Mouse (Mus musculus) heart, embryonic 16.5 days (tissue): ENCODE data around the gene Nt5e. TPM values are rescaled to one million over a fixed set of nuclear protein-coding genes. Genes with fewer than 3 reads are reported as not detected.

Experiments
- ATAC-seq: fragments of 200-750 bp; cut with Nextera tagmentation; replicated peaks from 2 replicates; pipeline ENCODE4 v1.8.0; 2017; ENCODE audit warnings: moderate number of reproducible peaks; ENCODE audit not compliant: insufficient read depth, low FRiP score; ENCODE audit errors: extremely low read depth
- H3K27ac ChIP-seq: fragments of 300-500 bp; sonication (generic); 2 replicates; pipeline ENCODE4 v1.5.1; 2014; ENCODE audit warnings: mild to moderate bottlenecking, low read length, control low read depth, moderate library complexity
- H3K27me3 ChIP-seq: fragments of 300-500 bp; sonication (generic); 2 replicates; pipeline ENCODE4 v1.6.1; 2014; ENCODE audit warnings: low read length, mixed read lengths; ENCODE audit not compliant: control insufficient read depth, insufficient read depth
- H3K36me3 ChIP-seq: fragments of 300-500 bp; sonication (generic); 2 replicates; pipeline ENCODE4 v1.6.1; 2014; ENCODE audit not compliant: control insufficient read depth, insufficient read depth
- H3K4me1 ChIP-seq: fragments of 300-500 bp; sonication (generic); 2 replicates; pipeline ENCODE4 v1.6.1; 2014; ENCODE audit warnings: low read length, mixed read lengths; ENCODE audit not compliant: control insufficient read depth, insufficient read depth
- H3K4me2 ChIP-seq: fragments of 300-500 bp; sonication (generic); 2 replicates; pipeline ENCODE4 v1.6.1; 2014; ENCODE audit warnings: low read depth, mild to moderate bottlenecking, control low read depth, low read length
- H3K4me3 ChIP-seq: fragments of 300-500 bp; sonication (generic); 2 replicates; pipeline ENCODE4 v1.5.1; 2014; ENCODE audit warnings: mild to moderate bottlenecking, control low read depth, low read length
- H3K9ac ChIP-seq: fragments of 300-500 bp; sonication (generic); 2 replicates; pipeline ENCODE4 v1.6.1; 2014; ENCODE audit warnings: low read length, control low read depth
- H3K9me3 ChIP-seq: fragments of 300-500 bp; sonication (generic); replicated peaks from 2 replicates; pipeline ENCODE4 v1.6.1; 2016; ENCODE audit warnings: low read length; ENCODE audit not compliant: control insufficient read depth
- WGBS: fragments of 180-500 bp; shearing (Covaris S2); extraction: QIAGEN DNeasy Blood & Tissue Kit; methylation state at CpG from one replicate; pipeline ENCODE4 v1.1.7; 2014; 5-methylcytosine and 5-hydroxymethylcytosine counted together
- polyA plus RNA-seq: library from polyadenylated mRNA; unstranded; fragments of >200 nt; fragmentation: Nextera tagmentation; extraction: Ambion mirVana; gene quantifications from 2 replicates; pipeline ENCODE4 v1.2.1, GENCODE M21; 2015

The Nt5e gene
- polyA plus RNA-seq, 1 experiment from 2014 or later = 5.8 TPM

DNA sequence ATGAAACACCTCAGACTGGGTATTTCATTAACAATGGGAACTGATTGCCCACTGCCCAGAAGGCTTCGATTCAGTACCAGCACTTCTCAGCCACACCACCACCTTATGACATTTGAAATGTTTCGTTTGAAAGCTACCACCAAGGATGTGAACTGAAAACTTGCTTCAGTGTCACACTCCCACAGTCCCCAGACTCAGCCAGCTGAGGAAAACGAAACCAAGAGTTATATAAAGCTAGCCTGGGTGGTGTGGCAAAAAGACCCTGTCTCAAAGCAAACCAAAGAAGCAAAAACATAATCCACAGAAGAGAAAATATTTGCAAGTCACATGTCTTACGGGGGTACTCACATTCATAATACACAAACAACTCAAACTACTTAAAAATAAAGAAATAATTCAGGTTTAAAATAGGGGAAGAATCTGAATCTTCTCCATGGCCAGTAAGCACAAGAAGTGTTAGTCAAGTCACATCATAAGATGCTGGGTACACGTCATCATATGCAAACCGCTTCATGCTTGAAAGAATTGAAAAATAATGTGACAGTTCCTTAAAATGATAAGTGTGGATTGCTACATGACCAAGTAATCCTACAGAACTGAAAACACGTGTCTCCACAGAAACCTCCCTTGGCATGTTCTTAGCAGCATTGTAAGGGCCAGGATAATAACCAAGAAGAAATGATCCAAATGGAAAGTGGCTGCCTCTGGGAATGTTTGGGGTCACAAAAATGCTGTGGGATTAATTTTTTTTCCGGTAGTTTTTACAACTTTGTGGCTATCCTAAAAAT is 28.9 kb upstream of the Nt5e start:
- Histone ChIP-seq H3K27me3 (no peaks in the 10 kb centered on the region), H3K4me3 (no peak overlapping the region), H3K36me3 (no peaks in the 10 kb centered on the region), H3K9me3 (no peaks in the 10 kb centered on the region), H3K4me1 (no peaks in the 10 kb centered on the region; the same call in 1 of the 2 replicates), H3K9ac (no peak overlapping the region), H3K27ac (no peak overlapping the region), H3K4me2 (no peak overlapping the region)
- 78% methylated on average over 8 of the region's 8 CpGs for WGBS
- no peak for ATAC-seq

DNA sequence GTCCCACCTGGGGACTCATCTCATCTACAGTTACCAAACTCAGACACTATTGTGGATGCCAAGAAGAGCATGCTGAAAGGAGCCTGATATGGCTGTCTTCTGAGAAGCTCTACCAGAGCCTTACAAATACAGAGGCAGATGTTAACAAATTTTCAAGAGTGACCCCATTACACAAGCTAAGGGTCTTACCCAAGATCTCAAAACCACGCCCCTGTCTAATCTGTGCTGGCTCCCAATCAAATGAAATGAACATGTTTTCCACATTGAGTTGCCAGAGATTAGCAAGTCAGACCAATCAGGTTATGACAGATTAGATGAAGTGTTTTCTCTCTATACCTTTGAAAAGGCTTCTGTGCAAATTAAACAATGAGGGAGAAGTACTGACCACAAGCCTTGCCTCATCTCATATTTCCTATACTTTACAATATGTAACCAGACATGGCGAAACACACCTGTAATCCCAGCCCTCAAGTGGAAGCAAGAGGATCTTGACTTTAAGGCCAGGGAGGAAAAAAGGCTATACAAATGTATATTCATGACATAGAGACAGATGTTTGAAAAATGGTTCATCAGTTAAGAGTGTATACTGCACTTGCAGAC is 19.9 kb upstream of the Nt5e start:
- Histone ChIP-seq H3K36me3 (no peaks in the 10 kb centered on the region), H3K27me3 (no peaks in the 10 kb centered on the region), H3K9ac (no peak overlapping the region), H3K9me3 (no peaks in the 10 kb centered on the region), H3K4me3 (no peak overlapping the region), H3K27ac (no peak overlapping the region), H3K4me2 (no peak overlapping the region), H3K4me1 (no peaks in the 10 kb centered on the region)
- ATAC-seq = no peak
- 77% methylated on average over 2 of the region's 2 CpGs for WGBS

DNA sequence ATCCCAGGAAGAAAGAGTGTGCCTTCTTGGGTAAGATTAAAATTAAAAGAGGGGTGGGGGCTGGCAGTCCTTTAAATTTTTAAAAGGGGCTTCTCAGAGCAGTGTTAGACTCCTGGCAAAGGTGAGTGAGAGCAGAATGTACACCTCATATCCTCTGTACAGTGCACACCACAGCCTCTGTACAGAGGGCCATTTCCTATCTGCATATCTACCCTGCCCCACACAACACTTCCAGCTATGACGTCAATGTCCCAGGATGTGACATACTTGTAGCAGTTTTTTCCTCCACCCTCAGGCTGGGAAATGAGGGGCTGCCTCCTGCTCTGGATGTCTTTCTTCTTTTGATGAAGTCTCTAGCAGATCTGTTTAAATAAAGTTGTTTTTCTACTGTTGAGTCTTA is 17.9 kb upstream of the Nt5e start:
- H3K27me3 ChIP-seq = no peaks in the 10 kb centered on the region
- H3K9me3 ChIP-seq = no peaks in the 10 kb centered on the region
- no peak overlapping the region for H3K4me3 ChIP-seq
- no peaks in the 10 kb centered on the region for H3K36me3 ChIP-seq
- WGBS = 10% methylated on average over 1 of the region's 1 CpGs
- no peak overlapping the region for H3K4me2 ChIP-seq
- no peak overlapping the region for H3K27ac ChIP-seq
- no peak for ATAC-seq
- no peaks in the 10 kb centered on the region for H3K4me1 ChIP-seq
- no peak overlapping the region for H3K9ac ChIP-seq

DNA sequence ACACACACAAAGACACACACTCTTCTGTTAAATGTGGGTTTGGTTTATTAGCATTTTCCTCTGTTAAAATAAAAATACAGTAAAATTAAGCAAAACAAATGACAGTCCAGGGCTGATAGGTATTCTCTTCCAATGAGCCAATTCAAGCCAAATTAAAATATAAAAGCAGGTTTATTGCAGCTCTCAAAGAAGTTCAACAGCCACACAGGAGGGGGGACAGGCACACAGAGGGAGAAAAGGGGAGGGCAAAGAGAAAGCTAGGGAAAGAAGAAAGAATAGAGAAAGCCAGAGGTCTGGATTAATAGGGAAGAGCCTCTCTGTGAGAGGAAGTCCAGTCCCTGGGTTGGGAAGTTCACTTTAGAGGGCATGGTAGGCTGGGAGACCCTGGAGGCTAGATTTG is 7.8 kb upstream of the Nt5e start:
- no peak overlapping the region for H3K4me2 ChIP-seq
- H3K4me3 ChIP-seq = no peak overlapping the region
- H3K4me1 ChIP-seq = no peaks in the 10 kb centered on the region
- H3K9me3 ChIP-seq = peaks cover 2% of the 10 kb centered on the region; the same call in 1 of the 2 replicates
- no peaks in the 10 kb centered on the region; the same call in 1 of the 2 replicates for H3K27me3 ChIP-seq
- H3K9ac ChIP-seq = no peak overlapping the region
- ATAC-seq = no peak
- H3K36me3 ChIP-seq = no peaks in the 10 kb centered on the region
- H3K27ac ChIP-seq = no peak overlapping the region

DNA sequence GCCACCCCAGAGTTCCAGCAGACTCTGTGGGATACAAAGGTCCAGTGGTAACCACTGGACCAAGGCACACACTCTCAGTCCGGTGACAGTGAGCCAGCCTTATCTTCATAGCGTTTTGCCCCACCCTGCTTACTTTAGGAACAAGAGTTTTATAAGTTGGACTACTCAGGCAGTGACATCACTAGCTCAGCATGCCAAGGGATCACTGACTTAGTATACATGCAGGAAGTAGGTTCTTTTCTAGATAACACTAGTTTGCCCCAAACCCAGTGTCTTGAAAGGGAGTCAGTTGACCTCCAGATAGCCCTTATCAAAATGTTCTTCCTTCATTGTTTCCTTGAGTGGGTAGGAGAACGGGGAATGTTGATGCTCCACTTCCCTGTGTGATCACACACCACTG is 2.4 kb upstream of the Nt5e start:
- no peak overlapping the region for H3K4me3 ChIP-seq
- H3K36me3 ChIP-seq = no peaks in the 10 kb centered on the region
- H3K9ac ChIP-seq = no peak overlapping the region
- peaks cover 9% of the 10 kb centered on the region for H3K4me1 ChIP-seq
- H3K27me3 ChIP-seq = no peaks in the 10 kb centered on the region
- ATAC-seq = no peak
- WGBS = 55% methylated on average over 3 of the region's 3 CpGs
- H3K27ac ChIP-seq = no peak overlapping the region
- H3K9me3 ChIP-seq = peaks cover 2% of the 10 kb centered on the region; the same call in 1 of the 2 replicates
- no peak overlapping the region for H3K4me2 ChIP-seq

DNA sequence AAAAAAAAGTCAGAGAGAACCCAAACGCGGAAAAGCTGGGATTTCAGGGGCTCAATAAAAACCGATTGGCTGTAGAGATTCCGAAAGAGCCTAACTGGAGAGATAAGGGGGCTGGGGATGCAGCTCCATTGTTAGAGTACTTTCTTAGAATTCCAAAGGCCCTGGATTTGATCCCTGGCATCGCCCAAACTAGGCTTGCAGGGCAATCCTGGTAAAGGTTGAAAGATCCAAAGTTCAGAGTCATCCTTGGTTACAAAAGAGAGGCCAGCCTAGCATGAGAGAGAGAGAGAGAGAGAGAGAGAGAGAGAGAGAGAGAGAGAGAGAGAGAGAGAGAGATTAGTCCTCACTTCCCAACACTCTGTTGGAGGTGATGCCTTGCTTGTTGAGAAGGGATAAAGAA is 1.7 kb downstream of the Nt5e start:
- 48% methylated on average over 5 of the region's 5 CpGs for WGBS
- peaks cover 2% of the 10 kb centered on the region; the same call in 1 of the 2 replicates for H3K9me3 ChIP-seq
- ATAC-seq = no peak
- H3K4me3 ChIP-seq = peak overlapping the region; percentile 65; the same call in 1 of the 2 replicates
- no peaks in the 10 kb centered on the region for H3K36me3 ChIP-seq
- H3K9ac ChIP-seq = no peak overlapping the region
- H3K27me3 ChIP-seq = no peaks in the 10 kb centered on the region
- H3K27ac ChIP-seq = no peak overlapping the region
- peaks cover 9% of the 10 kb centered on the region for H3K4me1 ChIP-seq
- H3K4me2 ChIP-seq = peak overlapping the region; percentile 80

DNA sequence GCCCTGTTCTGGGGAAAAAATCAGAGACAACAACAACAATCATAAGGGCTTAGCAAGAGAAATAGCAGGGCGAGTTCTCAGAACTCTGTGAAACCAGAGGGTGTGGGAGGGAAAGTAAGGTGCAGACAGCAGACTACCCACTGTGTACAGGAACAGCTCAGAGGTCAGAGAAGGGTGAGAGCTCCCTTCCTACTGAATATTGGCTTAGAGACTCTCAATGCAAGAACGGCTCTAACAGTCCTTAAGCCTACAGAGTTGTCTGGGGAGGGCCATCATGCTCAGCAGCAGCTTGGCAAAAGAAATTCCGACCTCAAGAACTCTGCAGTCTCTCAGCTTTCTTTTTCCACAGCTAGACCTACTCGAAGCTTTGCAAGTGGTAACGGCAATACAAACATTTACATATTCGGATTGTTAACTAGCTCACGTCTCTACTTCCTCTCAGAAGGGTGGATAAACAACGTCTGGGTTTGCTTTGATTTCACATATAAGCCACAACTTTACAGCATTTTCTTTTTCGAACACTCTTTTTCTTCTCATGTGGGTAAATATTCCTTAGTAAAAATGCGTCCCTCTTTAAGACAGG is 2.3 kb downstream of the Nt5e start:
- Histone ChIP-seq H3K9me3 (no peaks in the 10 kb centered on the region), H3K4me2 (peak overlapping the region; percentile 19), H3K36me3 (no peaks in the 10 kb centered on the region), H3K4me3 (peak overlapping the region; percentile 15; the same call in 1 of the 2 replicates), H3K27ac (no peak overlapping the region), H3K9ac (no peak overlapping the region), H3K4me1 (peaks cover 9% of the 10 kb centered on the region), H3K27me3 (no peaks in the 10 kb centered on the region)
- no peak for ATAC-seq
- WGBS = 44% methylated on average over 10 of the region's 10 CpGs

DNA sequence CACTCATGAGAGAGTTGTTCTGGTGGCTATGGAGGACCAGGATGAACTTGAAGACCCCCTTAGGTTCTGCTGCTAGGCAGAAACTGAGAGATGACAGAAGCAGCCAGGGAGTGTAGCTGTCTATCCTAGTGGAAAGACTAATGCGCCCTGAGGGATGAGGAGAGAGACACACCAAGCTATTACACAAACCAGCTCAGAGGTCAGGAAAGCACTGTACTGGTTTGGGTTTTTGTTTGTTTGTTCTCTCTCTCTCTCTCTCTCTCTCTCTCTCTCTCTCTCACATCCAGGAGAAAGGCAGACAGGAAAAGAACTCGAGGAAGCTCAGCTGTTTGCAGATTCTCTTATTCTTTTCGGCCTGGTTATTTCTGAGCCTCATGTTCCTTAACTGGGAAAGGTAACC is 3.3 kb downstream of the Nt5e start:
- no peaks in the 10 kb centered on the region for H3K9me3 ChIP-seq
- H3K9ac ChIP-seq = no peak overlapping the region
- H3K4me2 ChIP-seq = no peak overlapping the region
- 75% methylated on average over 3 of the region's 3 CpGs for WGBS
- ATAC-seq = no peak
- H3K27me3 ChIP-seq = no peaks in the 10 kb centered on the region
- no peak overlapping the region for H3K4me3 ChIP-seq
- no peak overlapping the region for H3K27ac ChIP-seq
- H3K36me3 ChIP-seq = no peaks in the 10 kb centered on the region
- H3K4me1 ChIP-seq = peaks cover 9% of the 10 kb centered on the region

DNA sequence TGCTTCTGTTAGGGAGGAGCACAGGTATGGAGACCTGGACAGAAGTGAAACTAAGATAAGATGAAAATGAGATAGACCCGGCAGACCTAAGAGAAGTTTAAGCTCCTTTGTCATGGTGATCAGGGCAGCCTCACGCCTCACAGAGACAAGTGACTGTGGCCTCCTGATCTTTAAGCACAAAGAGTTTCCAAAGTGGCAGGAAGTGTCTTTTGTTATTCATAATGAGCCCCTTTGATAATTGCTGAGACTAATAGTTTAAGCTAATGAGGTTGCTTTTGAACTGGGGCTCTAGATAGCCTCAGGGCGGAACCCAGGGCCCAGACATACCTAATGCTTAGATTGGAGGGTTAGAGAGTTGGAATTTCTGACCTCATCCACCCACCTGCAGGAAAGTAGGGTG is 5.5 kb downstream of the Nt5e start:
- H3K27me3 ChIP-seq = no peaks in the 10 kb centered on the region
- H3K27ac ChIP-seq = no peak overlapping the region
- H3K9ac ChIP-seq = no peak overlapping the region
- H3K4me1 ChIP-seq = peaks cover 5% of the 10 kb centered on the region
- H3K4me3 ChIP-seq = no peak overlapping the region
- H3K4me2 ChIP-seq = no peak overlapping the region
- ATAC-seq = no peak
- WGBS = 49% methylated on average over 3 of the region's 3 CpGs
- H3K9me3 ChIP-seq = no peaks in the 10 kb centered on the region
- H3K36me3 ChIP-seq = no peaks in the 10 kb centered on the region
